Mouse (Mus musculus) MEL (cell line): ENCODE data around the gene Tbc1d10c. TPM values are rescaled to one million over a fixed set of nuclear protein-coding genes. Genes with fewer than 3 reads are reported as not detected.

Experiments
- DNase-seq: peaks from one replicate; pipeline ENCODE4 v3.0.0; 2011; ENCODE audit warnings: low read depth, low spot score
- H3K27ac ChIP-seq: 2 replicates; pipeline ENCODE4 v1.5.1; 2012; ENCODE audit warnings: low read depth, mild to moderate bottlenecking, control low read depth, low read length, moderate library complexity; ENCODE audit not compliant: control insufficient read depth
- H3K27me3 ChIP-seq, 2 experiments: fragments of 150-350 bp in 1 of 2; sonication (generic) in 1 of 2; 2 replicates each; pipeline ENCODE4 v1.6.1; 2012; ENCODE audit warnings: low read length in 2 of 2, mild to moderate bottlenecking in 2 of 2, improper control_type of control experiment in 1 of 2, moderate library complexity in 1 of 2; ENCODE audit not compliant: insufficient read depth in 2 of 2, control insufficient read depth in 1 of 2
- H3K36me3 ChIP-seq, 2 experiments: 2 replicates each; pipeline ENCODE4 v1.6.1; 2012 to 2014; ENCODE audit warnings: low read length in 2 of 2, improper control_type of control experiment in 1 of 2, inconsistent platforms in 1 of 2, mild to moderate bottlenecking in 1 of 2; ENCODE audit not compliant: insufficient read depth in 2 of 2, control insufficient read depth in 1 of 2
- H3K4me1 ChIP-seq, 2 experiments: fragments of 150-350 bp in 1 of 2; sonication (generic) in 1 of 2; 2 replicates each; pipeline ENCODE4 v1.6.1; 2012; ENCODE audit warnings: low read length in 2 of 2, improper control_type of control experiment in 1 of 2, mild to moderate bottlenecking in 1 of 2; ENCODE audit not compliant: insufficient read depth in 2 of 2, control insufficient read depth in 1 of 2
- H3K4me3 ChIP-seq, 2 experiments: fragments of 150-350 bp in 1 of 2; sonication (generic) in 1 of 2; 2 replicates each; pipeline ENCODE4 v1.5.1; 2012; ENCODE audit warnings: low read depth in 2 of 2, low read length in 2 of 2, mild to moderate bottlenecking in 2 of 2, moderate library complexity in 2 of 2, control low read depth in 1 of 2, improper control_type of control experiment in 1 of 2; ENCODE audit not compliant: control insufficient read depth in 1 of 2, insufficient read depth in 1 of 2
- H3K79me2 ChIP-seq: 2 replicates; pipeline ENCODE4 v1.6.1; 2012; ENCODE audit warnings: mild to moderate bottlenecking, low read length, moderate library complexity; ENCODE audit not compliant: control insufficient read depth, poor library complexity, insufficient read depth
- H3K9ac ChIP-seq: 2 replicates; pipeline ENCODE4 v1.6.1; 2012; ENCODE audit warnings: low read depth, mild to moderate bottlenecking, control low read depth, low read length, moderate library complexity; ENCODE audit not compliant: control insufficient read depth, poor library complexity, severe bottlenecking
- H3K9me3 ChIP-seq: fragments of 150-350 bp; sonication (generic); replicated peaks from 2 replicates; pipeline ENCODE4 v1.6.1; 2012; ENCODE audit warnings: mild to moderate bottlenecking, low read length, improper control_type of control experiment, moderate library complexity; ENCODE audit not compliant: insufficient read depth
- BHLHE40 ChIP-seq: IDR thresholded peaks from 2 replicates; pipeline ENCODE4 v1.6.1; 2012; ENCODE audit warnings: low read depth, mild to moderate bottlenecking, inconsistent platforms, low read length, improper control_type of control experiment, borderline replicate concordance
- CTCF ChIP-seq, 3 experiments: IDR thresholded peaks in 2 of 3; conservative IDR thresholded peaks in 1 of 3; 2 replicates each; pipeline ENCODE4 v1.5.1; 2011 to 2012; ENCODE audit warnings: low read length in 3 of 3, low read depth in 2 of 3, mild to moderate bottlenecking in 2 of 3, improper control_type of control experiment in 1 of 3, inconsistent platforms in 1 of 3, mixed read lengths in 1 of 3, moderate library complexity in 1 of 3; ENCODE audit not compliant: control insufficient read depth in 1 of 3, insufficient read depth in 1 of 3, poor library complexity in 1 of 3, severe bottlenecking in 1 of 3
- E2F4 ChIP-seq: IDR thresholded peaks from 2 replicates; pipeline ENCODE4 v1.6.1; 2011; ENCODE audit warnings: low read depth, low read length, improper control_type of control experiment, borderline replicate concordance
- GABPA ChIP-seq: IDR thresholded peaks from 2 replicates; pipeline ENCODE4 v1.6.1; 2012; ENCODE audit warnings: low read depth, mild to moderate bottlenecking, inconsistent platforms, low read length, improper control_type of control experiment, moderate library complexity
- HCFC1 ChIP-seq: IDR thresholded peaks from 2 replicates; pipeline ENCODE4 v1.6.1; 2012; ENCODE audit warnings: low read depth, mild to moderate bottlenecking, inconsistent platforms, low read length, improper control_type of control experiment, moderate library complexity
- JUND ChIP-seq: IDR thresholded peaks from 2 replicates; pipeline ENCODE4 v1.6.1; 2011; ENCODE audit warnings: low read depth, mild to moderate bottlenecking, improper control_type of control experiment, low read length
- MAX ChIP-seq: IDR thresholded peaks from 2 replicates; pipeline ENCODE4 v1.6.1; 2011; ENCODE audit warnings: low read length, improper control_type of control experiment
- MXI1 ChIP-seq: IDR thresholded peaks from 2 replicates; pipeline ENCODE4 v1.6.1; 2011; ENCODE audit warnings: mild to moderate bottlenecking, low read depth, low read length, improper control_type of control experiment
- MYB ChIP-seq: IDR thresholded peaks from 2 replicates; pipeline ENCODE4 v1.6.1; 2011; ENCODE audit warnings: mild to moderate bottlenecking, low read depth, low read length, improper control_type of control experiment
- MYC ChIP-seq: IDR thresholded peaks from 2 replicates; pipeline ENCODE4 v1.6.1; 2011; ENCODE audit warnings: low read depth, mild to moderate bottlenecking, low read length, improper control_type of control experiment, moderate library complexity
- NELFE ChIP-seq: IDR thresholded peaks from 2 replicates; pipeline ENCODE4 v1.6.1; 2011; ENCODE audit warnings: low read depth, low read length, improper control_type of control experiment
- POLR2A ChIP-seq, 2 experiments: IDR thresholded peaks; 2 replicates each; pipeline ENCODE4 v1.6.1; 2011 to 2012; ENCODE audit warnings: low read length in 2 of 2, mild to moderate bottlenecking in 2 of 2, control low read depth in 1 of 2, improper control_type of control experiment in 1 of 2, low read depth in 1 of 2, moderate library complexity in 1 of 2; ENCODE audit not compliant: control insufficient read depth in 1 of 2, insufficient read depth in 1 of 2, poor library complexity in 1 of 2
- POLR2AphosphoS5 ChIP-seq: IDR thresholded peaks from 2 replicates; pipeline ENCODE4 v1.6.1; 2012; ENCODE audit warnings: low read depth, borderline replicate concordance, mild to moderate bottlenecking, inconsistent platforms, low read length, moderate library complexity, mixed read lengths
- RAD21 ChIP-seq: IDR thresholded peaks from 2 replicates; pipeline ENCODE4 v1.6.1; 2011; ENCODE audit warnings: mild to moderate bottlenecking, low read depth, low read length, improper control_type of control experiment
- SMC3 ChIP-seq: IDR thresholded peaks from 2 replicates; pipeline ENCODE4 v1.6.1; 2011; ENCODE audit warnings: low read depth, low read length, improper control_type of control experiment
- TBP ChIP-seq: IDR thresholded peaks from 2 replicates; pipeline ENCODE4 v1.8.0; 2011; ENCODE audit warnings: low read depth, low read length, improper control_type of control experiment
- TCF12 ChIP-seq: IDR thresholded peaks from 2 replicates; pipeline ENCODE4 v1.6.1; 2014; ENCODE audit warnings: low read depth, mild to moderate bottlenecking, inconsistent platforms, low read length, improper control_type of control experiment, moderate library complexity
- USF1 ChIP-seq: IDR thresholded peaks from 2 replicates; pipeline ENCODE4 v1.6.1; 2014; ENCODE audit warnings: low read depth, mild to moderate bottlenecking, inconsistent platforms, low read length, improper control_type of control experiment, moderate library complexity
- USF2 ChIP-seq, 2 experiments: IDR thresholded peaks; 2 replicates each; pipeline ENCODE4 v1.6.1; 2011 to 2012; ENCODE audit warnings: improper control_type of control experiment in 2 of 2, low read length in 2 of 2, borderline replicate concordance in 1 of 2, inconsistent platforms in 1 of 2, low read depth in 1 of 2, mild to moderate bottlenecking in 1 of 2; ENCODE audit not compliant: insufficient read depth in 1 of 2
- ZC3H11A ChIP-seq: IDR thresholded peaks from 2 replicates; pipeline ENCODE4 v1.6.1; 2012; ENCODE audit warnings: low read depth, mild to moderate bottlenecking, inconsistent platforms, low read length, improper control_type of control experiment
- ZKSCAN1 ChIP-seq: IDR thresholded peaks from 2 replicates; pipeline ENCODE4 v1.6.1; 2012; ENCODE audit warnings: low read depth, mild to moderate bottlenecking, inconsistent platforms, low read length, improper control_type of control experiment, moderate library complexity
- ZNF384 ChIP-seq: IDR thresholded peaks from 2 replicates; pipeline ENCODE4 v1.6.1; 2012; ENCODE audit warnings: low read depth, mild to moderate bottlenecking, inconsistent platforms, low read length, improper control_type of control experiment
- polyA plus RNA-seq, 2 experiments: library from polyadenylated mRNA; stranded (reverse) in 1 of 2; unstranded in 1 of 2; fragments of >175 nt in 1 of 2; fragments of >200 nt in 1 of 2; gene quantifications; 2 replicates each; pipeline versions ENCODE4 v1.2.1 to v1.2.4; 2012; ENCODE audit warnings: low replicate concordance in 2 of 2, low read depth in 1 of 2; ENCODE audit not compliant: insufficient read length in 2 of 2, insufficient read depth in 1 of 2, missing spikeins in 1 of 2
- total RNA-seq: library from RNA; depleted of rRNA; stranded (reverse); fragments of 300-350 nt; gene quantifications from 2 replicates; pipeline ENCODE4 v1.2.3, GENCODE M21; 2012

The Tbc1d10c gene
- total and polyA plus RNA-seq, 3 experiments, result 14.0 to 15.5 TPM; not detected in 1

- H3K27me3 ChIP-seq, result peaks cover 10 to 18% of the 10 kb centered on the region in 2 experiments
- H3K36me3 ChIP-seq, result peaks cover 0 to 18% of the 10 kb centered on the region in 2 experiments; a peak in 2 of 4 replicates
- H3K27ac ChIP-seq, result no peak overlapping the region
- H3K4me3 ChIP-seq, result peak overlapping the region in 1 of 2 experiments; percentile 92; a peak in 1 of 4 replicates
- no peaks in the 10 kb centered on the region for H3K9me3 ChIP-seq
- no peak for DNase-seq
- no peak for TF ChIP-seq CTCF (IDR thresholded peaks at IDR 0.05 in 2 of 3, conservative IDR thresholded peaks at IDR 0.05 in 1 of 3; ENCODE audit: control insufficient read depth in 1 of 3, insufficient read depth in 1 of 3, low read depth in 2 of 3, low read length in 3 of 3, poor library complexity in 1 of 3, severe bottlenecking in 1 of 3)
- no peak for TF ChIP-seq MYC
- TF ChIP-seq NELFE, result no peak
- no peak for TF ChIP-seq POLR2AphosphoS5
- TF ChIP-seq MXI1, result no peak
- TF ChIP-seq, all 39 proteins: peak for 0
- H3K4me1 ChIP-seq, result peaks cover 4 to 23% of the 10 kb centered on the region in 2 experiments
- peaks cover 2% of the 10 kb centered on the region; the same call in 1 of the 2 replicates for H3K79me2 ChIP-seq
- no peak overlapping the region; the same call in 1 of the 2 replicates for H3K9ac ChIP-seq
These were observed 24.4 kb upstream of the Tbc1d10c start for GRCm38 (mm10) chr19:4215451-4215840.

- H3K79me2 ChIP-seq, result peaks cover 2% of the 10 kb centered on the region; the same call in 1 of the 2 replicates
- no peaks in the 10 kb centered on the region for H3K9me3 ChIP-seq
- H3K9ac ChIP-seq, result peak overlapping the region; percentile 80
- no peak for DNase-seq
- H3K4me3 ChIP-seq, result peak overlapping the region; percentile 67 to 92
- no peak overlapping the region for H3K27ac ChIP-seq
- H3K36me3 ChIP-seq, result peaks cover 0 to 13% of the 10 kb centered on the region in 2 experiments; a peak in 2 of 4 replicates
- H3K4me1 ChIP-seq, result peaks cover 2 to 18% of the 10 kb centered on the region in 2 experiments; a peak in 3 of 4 replicates
- TF ChIP-seq MYB (no peak), USF1 (no peak), E2F4 (no peak), GABPA (no peak), POLR2A (IDR thresholded peaks at IDR 0.05; ENCODE audit: control insufficient read depth in 1 of 2, insufficient read depth in 1 of 2, low read depth in 1 of 2, low read length in 2 of 2, poor library complexity in 1 of 2) (no peak), MAX (no peak), ZNF384 (no peak), POLR2AphosphoS5 (no peak), ZC3H11A (no peak), ZKSCAN1 (no peak), HCFC1 (no peak), TBP (no peak), MYC (no peak), JUND (no peak), RAD21 (no peak), BHLHE40 (no peak), USF2 (IDR thresholded peaks at IDR 0.05; ENCODE audit: borderline replicate concordance in 1 of 2, insufficient read depth in 1 of 2, low read depth in 1 of 2, low read length in 2 of 2) (no peak), CTCF (IDR thresholded peaks at IDR 0.05 in 2 of 3, conservative IDR thresholded peaks at IDR 0.05 in 1 of 3; ENCODE audit: control insufficient read depth in 1 of 3, insufficient read depth in 1 of 3, low read depth in 2 of 3, low read length in 3 of 3, poor library complexity in 1 of 3, severe bottlenecking in 1 of 3) (no peak), SMC3 (no peak), TCF12 (no peak)
- H3K27me3 ChIP-seq, result peaks cover 10 to 18% of the 10 kb centered on the region in 2 experiments
These were observed 23.8 kb upstream of the Tbc1d10c start for GRCm38 (mm10) chr19:4214771-4215450.
